Mouse (Mus musculus) CH12.LX (cell line): ENCODE measurements around the gene Grap. TPM values are rescaled to one million over a fixed set of nuclear protein-coding genes. Genes with fewer than 3 reads are reported as not detected.

Experiments
- DNase-seq: peaks from one replicate; pipeline ENCODE4 v3.0.0-alpha.2; 2013; ENCODE audit errors: extremely low read depth
- H3K27ac ChIP-seq: 2 replicates; pipeline ENCODE4 v1.5.1; 2012; ENCODE audit warnings: low read depth, mild to moderate bottlenecking, control low read depth, moderate library complexity; ENCODE audit not compliant: insufficient read depth
- H3K27me3 ChIP-seq: replicated peaks from 2 replicates; pipeline ENCODE3; 2012; ENCODE audit warnings: inconsistent platforms
- H3K36me3 ChIP-seq, 2 experiments: replicated peaks in 1 of 2; 2 replicates each; pipeline versions ENCODE3 to v1.6.1; 2012; ENCODE audit warnings: inconsistent platforms in 1 of 2, low read length in 1 of 2, mild to moderate bottlenecking in 1 of 2, mixed read lengths in 1 of 2, moderate library complexity in 1 of 2; ENCODE audit not compliant: control insufficient read depth in 1 of 2, insufficient read depth in 1 of 2
- H3K4me1 ChIP-seq, 2 experiments: 2 replicates each; pipeline ENCODE4 v1.6.1; 2012; ENCODE audit warnings: inconsistent platforms in 1 of 2, moderate library complexity in 1 of 2; ENCODE audit not compliant: insufficient read depth in 2 of 2, control insufficient read depth in 1 of 2
- H3K4me2 ChIP-seq: 2 replicates; pipeline ENCODE4 v1.6.1; 2012; ENCODE audit warnings: low read depth, mild to moderate bottlenecking, control low read depth; ENCODE audit not compliant: poor library complexity, insufficient read depth, severe bottlenecking
- H3K4me3 ChIP-seq, 3 experiments: fragments of 150-350 bp in 1 of 3; sonication (generic) in 1 of 3; replicated peaks in 1 of 3; 2 replicates each; pipeline versions ENCODE3 to v1.5.1; 2011 to 2012; ENCODE audit warnings: low read depth in 2 of 3, low read length in 2 of 3, mild to moderate bottlenecking in 2 of 3, moderate library complexity in 2 of 3, control low read depth in 1 of 3, improper control_type of control experiment in 1 of 3, inconsistent platforms in 1 of 3, mixed read lengths in 1 of 3; ENCODE audit not compliant: poor library complexity in 1 of 3
- H3K79me2 ChIP-seq: replicated peaks from 2 replicates; pipeline ENCODE4 v1.6.1; 2012; ENCODE audit warnings: mild to moderate bottlenecking, moderate library complexity; ENCODE audit not compliant: control insufficient read depth, poor library complexity, insufficient read depth, severe bottlenecking; ENCODE audit errors: extremely low read depth
- H3K9ac ChIP-seq: 2 replicates; pipeline ENCODE4 v1.6.1; 2012; ENCODE audit warnings: low read depth, mild to moderate bottlenecking, control low read depth, moderate library complexity; ENCODE audit not compliant: insufficient read depth
- H3K9me3 ChIP-seq: replicated peaks from 2 replicates; pipeline ENCODE3; 2012; ENCODE audit warnings: low read length, inconsistent platforms, mixed read lengths
- BHLHE40 ChIP-seq: IDR thresholded peaks from 2 replicates; pipeline ENCODE4 v1.6.1; 2011; ENCODE audit warnings: mild to moderate bottlenecking, low read depth, low read length, improper control_type of control experiment
- CHD1 ChIP-seq: IDR thresholded peaks from 2 replicates; pipeline ENCODE4 v1.6.1; 2012; ENCODE audit warnings: low read depth, low read length, improper control_type of control experiment, inconsistent platforms
- CHD2 ChIP-seq: IDR thresholded peaks from 2 replicates; pipeline ENCODE4 v1.6.1; 2011; ENCODE audit warnings: low read length, improper control_type of control experiment
- CTCF ChIP-seq, 2 experiments: IDR thresholded peaks in 1 of 2; conservative IDR thresholded peaks in 1 of 2; 2 replicates each; pipeline ENCODE4 v1.5.1; 2011 to 2012; ENCODE audit warnings: low read depth in 2 of 2, low read length in 2 of 2, improper control_type of control experiment in 1 of 2, inconsistent platforms in 1 of 2, mild to moderate bottlenecking in 1 of 2, moderate library complexity in 1 of 2
- E2F4 ChIP-seq: IDR thresholded peaks from 2 replicates; pipeline ENCODE4 v1.6.1; 2011; ENCODE audit warnings: low read depth, low read length, improper control_type of control experiment; ENCODE audit not compliant: insufficient replicate concordance
- ELF1 ChIP-seq: IDR thresholded peaks from 2 replicates; pipeline ENCODE4 v1.6.1; 2014; ENCODE audit warnings: low read depth, mild to moderate bottlenecking, inconsistent platforms, low read length, improper control_type of control experiment
- EP300 ChIP-seq: IDR thresholded peaks from 2 replicates; pipeline ENCODE4 v1.6.1; 2011; ENCODE audit warnings: low read length, improper control_type of control experiment
- ETS1 ChIP-seq: conservative IDR thresholded peaks from 2 replicates; pipeline ENCODE4 v1.6.1; 2012; ENCODE audit warnings: low read depth, mild to moderate bottlenecking, inconsistent platforms, low read length, improper control_type of control experiment, moderate library complexity
- GABPA ChIP-seq: IDR thresholded peaks from 2 replicates; pipeline ENCODE4 v1.6.1; 2012; ENCODE audit warnings: low read depth, low read length, improper control_type of control experiment, inconsistent platforms; ENCODE audit not compliant: insufficient replicate concordance
- HCFC1 ChIP-seq: IDR thresholded peaks from 2 replicates; pipeline ENCODE4 v1.6.1; 2012; ENCODE audit warnings: low read depth, mild to moderate bottlenecking, inconsistent platforms, low read length, improper control_type of control experiment
- IRF4 ChIP-seq: IDR thresholded peaks from 2 replicates; pipeline ENCODE4 v1.6.1; 2014; ENCODE audit warnings: low read depth, mild to moderate bottlenecking, inconsistent platforms, low read length, improper control_type of control experiment
- JUN ChIP-seq: IDR thresholded peaks from 2 replicates; pipeline ENCODE4 v1.6.1; 2011; ENCODE audit warnings: low read depth, mild to moderate bottlenecking, low read length, improper control_type of control experiment, moderate library complexity; ENCODE audit not compliant: insufficient read depth
- JUND ChIP-seq: conservative IDR thresholded peaks from 2 replicates; pipeline ENCODE4 v1.6.1; 2011; ENCODE audit warnings: low read depth, low read length, improper control_type of control experiment
- KAT2A ChIP-seq: IDR thresholded peaks from 2 replicates; pipeline ENCODE4 v1.6.1; 2012; ENCODE audit warnings: low read length, improper control_type of control experiment, inconsistent platforms; ENCODE audit not compliant: insufficient replicate concordance
- MAFK ChIP-seq: IDR thresholded peaks from 2 replicates; pipeline ENCODE4 v1.6.1; 2011; ENCODE audit warnings: low read length, improper control_type of control experiment; ENCODE audit not compliant: insufficient replicate concordance
- MAX ChIP-seq: IDR thresholded peaks from 2 replicates; pipeline ENCODE4 v1.6.1; 2011; ENCODE audit warnings: low read length, improper control_type of control experiment
- MAZ ChIP-seq: IDR thresholded peaks from 2 replicates; pipeline ENCODE4 v1.6.1; 2012; ENCODE audit warnings: low read depth, mild to moderate bottlenecking, inconsistent platforms, low read length, improper control_type of control experiment, moderate library complexity
- MEF2A ChIP-seq: IDR thresholded peaks from 2 replicates; pipeline ENCODE4 v1.6.1; 2014; ENCODE audit warnings: low read depth, mild to moderate bottlenecking, inconsistent platforms, low read length, improper control_type of control experiment, borderline replicate concordance
- MXI1 ChIP-seq: IDR thresholded peaks from 2 replicates; pipeline ENCODE4 v1.6.1; 2011; ENCODE audit warnings: mild to moderate bottlenecking, low read depth, low read length, improper control_type of control experiment
- MYC ChIP-seq: IDR thresholded peaks from 2 replicates; pipeline ENCODE4 v1.6.1; 2011; ENCODE audit warnings: low read depth, mild to moderate bottlenecking, improper control_type of control experiment, low read length
- NELFE ChIP-seq: IDR thresholded peaks from 2 replicates; pipeline ENCODE4 v1.6.1; 2011; ENCODE audit warnings: low read depth, low read length, improper control_type of control experiment
- NRF1 ChIP-seq: IDR thresholded peaks from 2 replicates; pipeline ENCODE4 v1.6.1; 2014; ENCODE audit warnings: low read depth, mild to moderate bottlenecking, inconsistent platforms, low read length, improper control_type of control experiment, moderate library complexity
- PAX5 ChIP-seq: IDR thresholded peaks from 2 replicates; pipeline ENCODE4 v1.6.1; 2012; ENCODE audit warnings: low read length, inconsistent platforms, mixed read lengths
- POLR2A ChIP-seq: IDR thresholded peaks from 2 replicates; pipeline ENCODE4 v1.6.1; 2011; ENCODE audit warnings: low read depth, mild to moderate bottlenecking, improper control_type of control experiment, low read length
- POLR2AphosphoS2 ChIP-seq: IDR thresholded peaks from 2 replicates; pipeline ENCODE4 v1.6.1; 2011; ENCODE audit warnings: low read depth, low read length, improper control_type of control experiment
- RAD21 ChIP-seq: IDR thresholded peaks from 2 replicates; pipeline ENCODE4 v1.6.1; 2011; ENCODE audit warnings: low read depth, mild to moderate bottlenecking, low read length, improper control_type of control experiment, moderate library complexity
- RCOR1 ChIP-seq: conservative IDR thresholded peaks from 2 replicates; pipeline ENCODE4 v1.6.1; 2012; ENCODE audit warnings: low read depth, mild to moderate bottlenecking, inconsistent platforms, low read length, improper control_type of control experiment
- SIN3A ChIP-seq: IDR thresholded peaks from 2 replicates; pipeline ENCODE4 v1.6.1; 2012; ENCODE audit warnings: low read length, improper control_type of control experiment, inconsistent platforms
- SMC3 ChIP-seq: IDR thresholded peaks from 2 replicates; pipeline ENCODE4 v1.6.1; 2011; ENCODE audit warnings: low read depth, low read length, improper control_type of control experiment
- TBP ChIP-seq: conservative IDR thresholded peaks from 2 replicates; pipeline ENCODE4 v1.6.1; 2011; ENCODE audit warnings: low read depth, low read length, improper control_type of control experiment
- TCF12 ChIP-seq: IDR thresholded peaks from 2 replicates; pipeline ENCODE4 v1.6.1; 2014; ENCODE audit warnings: low read depth, mild to moderate bottlenecking, inconsistent platforms, low read length, improper control_type of control experiment
- UBTF ChIP-seq: IDR thresholded peaks from 2 replicates; pipeline ENCODE4 v1.6.1; 2012; ENCODE audit warnings: low read depth, mild to moderate bottlenecking, inconsistent platforms, low read length, improper control_type of control experiment, moderate library complexity
- USF1 ChIP-seq: IDR thresholded peaks from 2 replicates; pipeline ENCODE4 v1.6.1; 2014; ENCODE audit warnings: low read depth, mild to moderate bottlenecking, inconsistent platforms, low read length, improper control_type of control experiment
- USF2 ChIP-seq: conservative IDR thresholded peaks from 2 replicates; pipeline ENCODE4 v1.6.1; 2011; ENCODE audit warnings: low read depth, low read length, improper control_type of control experiment
- ZC3H11A ChIP-seq: IDR thresholded peaks from 2 replicates; pipeline ENCODE4 v1.6.1; 2012; ENCODE audit warnings: low read depth, mild to moderate bottlenecking, inconsistent platforms, low read length, improper control_type of control experiment
- ZKSCAN1 ChIP-seq: IDR thresholded peaks from 2 replicates; pipeline ENCODE4 v1.6.1; 2012; ENCODE audit warnings: low read depth, inconsistent platforms, low read length, improper control_type of control experiment, borderline replicate concordance
- ZMIZ1 ChIP-seq: IDR thresholded peaks from 2 replicates; pipeline ENCODE4 v1.6.1; 2012; ENCODE audit warnings: low read depth, mild to moderate bottlenecking, inconsistent platforms, low read length, improper control_type of control experiment
- ZNF384 ChIP-seq: IDR thresholded peaks from 2 replicates; pipeline ENCODE4 v1.6.1; 2012; ENCODE audit warnings: low read depth, low read length, improper control_type of control experiment, inconsistent platforms
- dilution Hi-C: fragments of 300-500 bp; cut with MboI; formaldehyde crosslinking; loops from 2 replicates; pipeline ENCODE4 v1.14.3; 2020; ENCODE audit warnings: low sequenced_read_pairs; ENCODE audit not compliant: extremely low pct_unique_long_range_greater_than_20kb, extremely low pct_ligation_motif_present
- in situ Hi-C: fragments of 300-500 bp; cut with MboI; formaldehyde crosslinking; loops from 3 replicates; pipeline ENCODE4 v1.14.3; 2019; ENCODE audit warnings: low sequenced_read_pairs, low pct_ligation_motif_present, low pct_unique_long_range_greater_than_20kb, mixed read lengths
- polyA plus RNA-seq: library from polyadenylated mRNA; unstranded; fragments of >175 nt; gene quantifications from 2 replicates; pipeline ENCODE4 v1.2.1, GENCODE M21; 2012; ENCODE audit warnings: low read depth; ENCODE audit not compliant: insufficient read length
- total RNA-seq, 2 experiments: library from RNA; depleted of rRNA; stranded (reverse); fragments of 300-350 nt in 1 of 2; fragments of >200 nt in 1 of 2; gene quantifications; 2 replicates each; pipeline ENCODE4 v1.2.3; 2012 to 2014

Grap gene
- total and polyA plus RNA-seq, 3 experiments: 274 to 412 (median 280) TPM

DNA sequence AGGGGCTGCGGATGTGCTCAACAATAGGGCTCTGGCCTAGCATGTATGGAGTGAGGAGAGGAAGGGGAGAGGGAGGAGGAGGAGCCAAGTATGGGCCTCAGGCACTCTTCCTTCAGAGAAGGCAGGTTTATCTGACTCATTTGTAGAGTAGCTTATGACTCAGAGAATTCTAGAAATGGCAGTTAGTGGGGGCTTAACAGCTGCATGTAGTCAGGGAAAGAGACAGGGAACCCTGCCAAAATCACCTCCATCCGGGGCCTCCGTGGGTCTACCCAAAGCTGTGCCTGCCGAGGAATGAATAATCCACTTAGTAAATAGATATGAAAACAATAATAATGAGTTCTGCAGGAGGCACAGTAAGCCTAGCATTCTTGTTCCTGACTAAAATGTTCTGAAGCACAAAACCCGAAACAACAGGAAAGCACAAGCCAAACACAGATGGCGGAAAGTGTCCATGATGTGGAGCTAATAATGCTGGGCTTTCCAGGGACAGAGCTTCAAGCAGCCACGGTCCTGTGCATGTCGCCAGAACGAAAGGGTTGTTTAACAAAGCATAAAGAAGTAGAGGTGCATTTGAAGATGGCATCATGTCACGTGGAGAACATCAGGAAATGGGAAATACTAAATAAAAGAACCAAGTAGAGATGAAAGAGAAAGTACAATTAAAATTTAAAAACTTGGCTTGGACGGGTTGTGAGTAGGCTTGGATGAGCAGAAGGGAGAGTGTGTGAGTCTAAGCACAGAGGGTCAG lies 8.3 kb upstream of the Grap start:
- TF ChIP-seq ZMIZ1 (peak; percentile 78), E2F4 (peak; percentile 74; the same call in 1 of the 2 replicates), ZKSCAN1 (no peak), MAZ (peak; percentile 100), HCFC1 (peak; percentile 57), MXI1 (peak; percentile 60), POLR2A (peak; percentile 77), USF2 (peak; percentile 61), JUND (peak; percentile 100), EP300 (peak; percentile 100), MYC (peak; percentile 79), PAX5 (no peak), GABPA (no peak), POLR2AphosphoS2 (peak; percentile 85), UBTF (peak; percentile 81; the same call in 1 of the 2 replicates), RAD21 (peak; percentile 14), TCF12 (peak; percentile 100), RCOR1 (peak; percentile 99), KAT2A (0 out of 2 replicates have a peak, but pooled peaks have one; percentile 60), ZNF384 (peak; percentile 56), CHD1 (peak; percentile 92; the same call in 1 of the 2 replicates), ELF1 (0 out of 2 replicates have a peak, but pooled peaks have one; percentile 7), NRF1 (no peak; the same call in 1 of the 2 replicates), ETS1 (peak; percentile 100), ZC3H11A (no peak), NELFE (peak; percentile 65; the same call in 1 of the 2 replicates), SIN3A (peak; percentile 96), SMC3 (no peak; the same call in none of the 2 replicates), MAFK (peak; percentile 76), CTCF (conservative IDR thresholded peaks at IDR 0.05 in 1 of 2, IDR thresholded peaks at IDR 0.05 in 1 of 2; ENCODE audit: low read depth in 2 of 2, low read length in 2 of 2) (no peak), USF1 (peak; percentile 66), TBP (peak; percentile 89), MEF2A (peak; percentile 99), BHLHE40 (peak; percentile 94), MAX (peak; percentile 81), IRF4 (peak; percentile 100), JUN (peak; percentile 100), CHD2 (peak; percentile 95)
- in situ Hi-C loops: loop anchor here (5.0 kb wide), 1 partner anchor 532 kb away; no protein-coding TSS in a partner anchor

More for the DNA sequence above, 8.3 kb upstream of the Grap start:
- H3K9me3 ChIP-seq: no peaks in the 10 kb centered on the region
- peak overlapping the region; percentile 78 for H3K9ac ChIP-seq
- peak overlapping the region; percentile 11 to 34 (median 24) for H3K4me3 ChIP-seq
- peak overlapping the region; percentile 99 for H3K27ac ChIP-seq
- dilution Hi-C loops: no loop called here
- no peaks in the 10 kb centered on the region for H3K36me3 ChIP-seq
- H3K79me2 ChIP-seq: no peaks in the 10 kb centered on the region
- DNase-seq: peak; percentile 98
- peaks cover 51 to 91% of the 10 kb centered on the region in 2 experiments for H3K4me1 ChIP-seq
- no peaks in the 10 kb centered on the region for H3K27me3 ChIP-seq
- peak overlapping the region; percentile 70 for H3K4me2 ChIP-seq
